Mouse (Mus musculus) brain, adult 10 weeks (tissue): ENCODE data around the gene Fam25c. TPM values are rescaled to one million over a fixed set of nuclear protein-coding genes. Genes with fewer than 3 reads are reported as not detected.

Experiments
- polyA plus RNA-seq: library from polyadenylated mRNA; stranded (reverse); fragments of 350-450 nt; fragmentation: Illumina TruSeq; extraction: RNeasy Lipid Tissue Mini Kit (QIAGEN cat#74804); gene quantifications from one replicate; pipeline ENCODE4 v1.2.3, GENCODE M21; 2015; ENCODE audit warnings: low read depth, low replicate concordance

Fam25c gene
- not detected for polyA plus RNA-seq

DNA sequence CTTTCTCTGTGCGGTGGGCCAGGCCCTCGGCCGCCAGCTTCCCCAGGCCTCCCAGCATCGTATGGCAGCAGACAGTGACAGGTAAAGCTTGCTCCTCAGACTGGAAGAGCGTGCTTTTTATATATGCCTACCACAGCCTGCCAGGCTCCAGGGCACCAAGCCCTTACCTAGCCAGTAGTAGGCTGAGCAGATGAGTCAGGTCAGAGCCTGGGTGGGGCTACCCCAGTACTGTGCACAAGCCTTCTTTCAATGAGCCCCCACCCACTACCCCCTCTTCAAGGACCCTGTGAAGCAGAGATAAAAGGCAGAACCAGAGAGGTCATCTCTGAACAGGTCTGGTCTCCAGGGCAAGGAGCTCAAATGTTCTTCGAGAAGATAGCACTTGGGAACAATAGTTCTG lies at the start of gene Fam25c:
Gene Fam25c (minus strand): TSS at position 133 of the 400 bp plus-strand sequence.

DNA sequence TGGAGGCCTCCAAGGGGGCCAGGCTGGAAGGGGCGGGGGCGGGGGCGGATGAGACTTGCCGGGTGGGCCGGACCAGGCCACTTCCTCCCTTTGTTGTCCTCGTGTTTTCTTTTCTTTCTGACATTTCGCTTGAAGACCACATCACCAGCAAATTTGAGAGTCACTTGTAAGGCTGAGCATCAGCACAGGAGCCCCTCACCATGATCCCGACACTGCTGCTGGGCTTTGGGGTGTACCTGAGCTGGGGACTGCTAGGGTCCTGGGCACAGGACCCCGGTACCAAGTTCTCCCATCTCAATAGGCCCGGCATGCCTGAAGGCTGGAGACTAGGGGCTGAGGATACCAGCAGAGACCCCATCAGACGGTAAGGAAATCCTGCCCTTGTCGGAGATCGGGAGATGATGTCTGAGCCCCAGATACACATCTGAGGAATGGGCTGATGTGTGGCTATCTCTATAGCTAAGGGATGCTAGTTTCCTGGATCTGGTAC lies 20.2 kb upstream of the Fam25c start, which contains the start of gene Mmrn2:
Gene Mmrn2 (plus strand): TSS at position 51 of the 490 bp plus-strand sequence.

DNA sequence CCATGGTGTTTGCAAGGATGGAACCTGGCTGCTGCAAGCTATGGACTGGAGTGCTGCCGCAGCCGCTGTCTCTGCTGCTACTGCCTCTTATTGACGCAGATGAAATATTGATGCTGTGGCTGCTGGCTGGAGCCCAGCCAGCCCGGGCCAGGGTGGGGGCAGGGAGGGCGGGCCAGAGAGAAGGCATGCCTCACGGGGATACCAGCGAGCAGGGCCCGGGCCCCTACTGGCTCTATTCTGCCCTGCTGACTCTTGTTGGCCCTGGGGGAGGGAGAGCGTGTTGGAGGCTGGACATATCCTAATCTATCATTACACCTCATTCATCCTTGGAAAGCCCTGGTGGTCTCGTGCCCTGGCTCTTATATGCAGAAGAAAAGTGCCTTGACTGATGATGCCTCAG lies 19.3 kb upstream of the Fam25c start, which contains the start of gene Sncg:
Gene Sncg (minus strand): TSS at position 213 of the 400 bp plus-strand sequence.

DNA sequence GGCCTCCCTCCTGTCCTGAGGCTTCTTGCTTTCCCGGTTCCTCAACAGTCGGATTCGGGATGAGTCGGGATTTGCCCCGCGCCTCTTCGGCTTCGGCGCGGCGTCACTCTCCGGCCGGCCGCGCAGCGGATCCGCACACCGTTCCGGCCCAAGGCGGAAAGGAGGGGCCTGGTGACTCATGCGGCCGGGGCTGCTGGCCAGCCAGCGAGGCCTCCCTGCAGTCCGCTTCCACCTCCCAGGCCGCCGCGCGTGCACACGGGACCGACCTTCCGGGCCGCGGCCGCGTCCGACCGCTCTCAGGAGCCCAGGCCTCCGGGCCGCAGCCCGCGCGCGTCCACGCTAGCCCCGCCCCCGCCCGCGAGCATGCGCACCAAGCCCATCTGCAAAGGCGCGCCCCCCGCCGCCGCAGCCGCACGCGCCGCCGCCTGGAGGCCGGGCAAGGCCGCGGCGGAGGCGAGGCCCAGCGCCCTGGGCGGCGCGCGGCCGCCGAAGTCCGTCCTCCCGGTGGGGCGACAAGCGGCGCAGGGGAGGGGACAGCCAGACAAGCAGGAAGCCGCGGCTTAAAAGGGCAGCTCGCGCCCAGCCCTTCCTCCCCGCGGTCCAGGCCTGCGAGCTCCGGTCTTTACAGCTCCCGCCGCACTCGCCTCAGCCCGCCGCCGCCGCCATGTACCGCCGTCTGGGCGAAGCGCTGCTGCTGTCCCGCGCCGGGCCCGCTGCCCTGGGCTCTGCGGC lies 44.8 kb downstream of the Fam25c start, which contains the start of the genes Shld2 and Glud1:
Gene Shld2 (minus strand): TSS at position 260 of the 732 bp plus-strand sequence.
Gene Glud1 (plus strand): TSS at position 494 of the 732 bp plus-strand sequence.

Other genes starting within 250 kb of the Fam25c start
- not detected for gene Npy4r, start 202.9 kb downstream of the Fam25c start, polyA plus RNA-seq
- gene Gprin2, start 153.8 kb downstream of the Fam25c start, polyA plus RNA-seq, result 0.83 TPM
- 1.1 TPM for gene Syt15, start 135.8 kb downstream of the Fam25c start, polyA plus RNA-seq
- 5.0 TPM for gene Shld2, start 44.9 kb downstream of the Fam25c start, polyA plus RNA-seq
- 254 TPM for gene Glud1, start 44.7 kb downstream of the Fam25c start, polyA plus RNA-seq
- 30.9 TPM for gene Sncg, start 19.4 kb upstream of the Fam25c start, polyA plus RNA-seq
- 2.4 TPM for gene Mmrn2, start 20.0 kb upstream of the Fam25c start, polyA plus RNA-seq
- 31.0 TPM for gene Bmpr1a, start 147.9 kb upstream of the Fam25c start, polyA plus RNA-seq
- not detected for gene 9230112D13Rik, start 167.4 kb upstream of the Fam25c start, polyA plus RNA-seq
- 5.3 TPM for gene Ldb3, start 233.2 kb upstream of the Fam25c start, polyA plus RNA-seq
- gene Opn4, start 244.7 kb upstream of the Fam25c start, polyA plus RNA-seq, result not detected